Comparison of ENCODE assay signal across 16 mouse cellular contexts in genomic region chr2:134350442-134350841, GRCm38 (mm10).
DNase-seq lines count a peak whose midpoint lies in the region; ATAC-seq and TF ChIP-seq lines count a peak whose summit lies in the region.
"Had no signal": no experiment of that assay in that cellular context is flagged by ENCODE, and none has a peak within 500 bp of the region (broad histone marks: within the 10 kb centered on the region; RNA-seq: fewer than 3 reads in every experiment).

No protein-coding gene starts in this region.

- peak overlapping the region; percentile 45; the same call in 1 of the 2 replicates for H3K27ac ChIP-seq in hindbrain, embryonic 15.5 days (replicated peaks)
- H3K27ac ChIP-seq in hindbrain, embryonic 10.5 days: no peak overlapping the region
- no peak overlapping the region for H3K27ac ChIP-seq in forebrain, embryonic 14.5 days (ENCODE audit: low read depth, low read length)
- H3K27ac ChIP-seq in midbrain, embryonic 16.5 days (ENCODE audit: low read length): 0 out of 2 replicates have a peak overlapping the region, but pooled peaks have one; percentile 22
- no peak overlapping the region for H3K27ac ChIP-seq in intestine, postnatal 0 days (ENCODE audit: low read depth, low read length)
- H3K27ac ChIP-seq: heart, embryonic 10.5 days; intestine, embryonic 15.5 days; liver, embryonic 14.5 days; stomach, embryonic 15.5 days had no signal

- ATAC-seq in hindbrain, embryonic 15.5 days (ENCODE audit: low FRiP score, low read depth): peak; percentile 34; the same call in 1 of the 2 replicates
- ATAC-seq in forebrain, embryonic 14.5 days: peak; percentile 79
- peak; percentile 28; the same call in 1 of the 2 replicates for ATAC-seq in midbrain, embryonic 16.5 days
- no peak for ATAC-seq in intestine, postnatal 0 days
- ATAC-seq: intestine, embryonic 15.5 days had no signal

- DNase-seq in hindbrain, embryonic 10.5 days (ENCODE audit: low spot score): no peak
- DNase-seq in brain, embryonic 14.5 days (ENCODE audit: low read depth): peak; percentile 84
- peak; percentile 74 for DNase-seq in forebrain, embryonic 14.5 days (ENCODE audit: low spot score)
- DNase-seq in heart, postnatal 25 days (ENCODE audit: low spot score): no peak
- DNase-seq: adrenal gland, postnatal 25 days; B cell, adult 2 months; heart, postnatal 10 days; kidney, postnatal 10 days; thymus, adult 2 months had no signal

- H3K9me3 ChIP-seq in hindbrain, embryonic 15.5 days: no peaks in the 10 kb centered on the region
- H3K9me3 ChIP-seq in hindbrain, embryonic 10.5 days: no peaks in the 10 kb centered on the region
- no peaks in the 10 kb centered on the region for H3K9me3 ChIP-seq in forebrain, embryonic 14.5 days (replicated peaks; ENCODE audit: control insufficient read depth, low read length)
- H3K9me3 ChIP-seq in midbrain, embryonic 16.5 days (replicated peaks; ENCODE audit: control insufficient read depth, low read length, poor library complexity, severe bottlenecking): no peaks in the 10 kb centered on the region
- no peaks in the 10 kb centered on the region for H3K9me3 ChIP-seq in intestine, postnatal 0 days (ENCODE audit: control insufficient read depth)
- H3K9me3 ChIP-seq: heart, embryonic 10.5 days; intestine, embryonic 15.5 days; stomach, embryonic 15.5 days had no signal

- no peak overlapping the region for H3K9ac ChIP-seq in hindbrain, embryonic 15.5 days
- no peak overlapping the region for H3K9ac ChIP-seq in forebrain, embryonic 14.5 days (ENCODE audit: low read length)
- H3K9ac ChIP-seq in midbrain, embryonic 16.5 days (ENCODE audit: low read depth, low read length): no peak overlapping the region
- no peak overlapping the region for H3K9ac ChIP-seq in intestine, postnatal 0 days (ENCODE audit: low read depth, low read length)
- H3K9ac ChIP-seq: intestine, embryonic 15.5 days; liver, embryonic 14.5 days; stomach, embryonic 15.5 days had no signal

- intact Hi-C loops in heart, postnatal 25 days (cut with DNase I): no loop called here

- H3K27me3 ChIP-seq in hindbrain, embryonic 15.5 days: no peaks in the 10 kb centered on the region
- H3K27me3 ChIP-seq in hindbrain, embryonic 10.5 days (ENCODE audit: insufficient read depth, poor library complexity, severe bottlenecking): no peaks in the 10 kb centered on the region
- no peaks in the 10 kb centered on the region for H3K27me3 ChIP-seq in forebrain, embryonic 14.5 days (replicated peaks; ENCODE audit: control insufficient read depth, insufficient read depth, low read length)
- no peaks in the 10 kb centered on the region for H3K27me3 ChIP-seq in midbrain, embryonic 16.5 days (ENCODE audit: control insufficient read depth, insufficient read depth, low read depth, low read length)
- H3K27me3 ChIP-seq in intestine, postnatal 0 days (replicated peaks; ENCODE audit: control insufficient read depth, insufficient read depth, low read length): no peaks in the 10 kb centered on the region
- H3K27me3 ChIP-seq: intestine, embryonic 15.5 days; stomach, embryonic 15.5 days had no signal

- TF ChIP-seq POLR2A in brain, embryonic 14.5 days (IDR thresholded peaks at IDR 0.05; ENCODE audit: borderline replicate concordance, extremely low read depth, insufficient read depth, insufficient read length, poor library complexity, severe bottlenecking): no peak

- no peak overlapping the region for H3K4me3 ChIP-seq in hindbrain, embryonic 15.5 days
- no peak overlapping the region for H3K4me3 ChIP-seq in hindbrain, embryonic 10.5 days
- no peak overlapping the region for H3K4me3 ChIP-seq in forebrain, embryonic 14.5 days (ENCODE audit: low read depth, low read length)
- H3K4me3 ChIP-seq in midbrain, embryonic 16.5 days (ENCODE audit: low read depth, low read length): no peak overlapping the region
- no peak overlapping the region for H3K4me3 ChIP-seq in intestine, postnatal 0 days (ENCODE audit: low read depth, low read length)
- H3K4me3 ChIP-seq: heart, embryonic 10.5 days; intestine, embryonic 15.5 days; stomach, embryonic 15.5 days had no signal

- H3K4me2 ChIP-seq in hindbrain, embryonic 15.5 days: 0 out of 2 replicates have a peak overlapping the region, but pooled peaks have one; percentile 2
- no peak overlapping the region for H3K4me2 ChIP-seq in forebrain, embryonic 14.5 days (ENCODE audit: low read length)
- H3K4me2 ChIP-seq in midbrain, embryonic 16.5 days (ENCODE audit: low read length): no peak overlapping the region
- no peak overlapping the region for H3K4me2 ChIP-seq in intestine, postnatal 0 days (replicated peaks; ENCODE audit: low read depth)
- H3K4me2 ChIP-seq: intestine, embryonic 15.5 days; stomach, embryonic 15.5 days had no signal

- no peak for TF ChIP-seq CTCF in brain, embryonic 14.5 days (IDR thresholded peaks at IDR 0.05; ENCODE audit: borderline replicate concordance, extremely low read depth, insufficient read depth, insufficient read length)
- no peak for TF ChIP-seq CTCF in intestine, postnatal 0 days (IDR thresholded peaks at IDR 0.05; ENCODE audit: low read depth)

- H3K4me1 ChIP-seq in hindbrain, embryonic 15.5 days (replicated peaks): no peaks in the 10 kb centered on the region
- no peaks in the 10 kb centered on the region for H3K4me1 ChIP-seq in hindbrain, embryonic 10.5 days (replicated peaks)
- peaks cover 12% of the 10 kb centered on the region for H3K4me1 ChIP-seq in forebrain, embryonic 14.5 days (ENCODE audit: control insufficient read depth, insufficient read depth, low read length)
- H3K4me1 ChIP-seq in midbrain, embryonic 16.5 days (ENCODE audit: control insufficient read depth, insufficient read depth, low read length): peaks cover 7% of the 10 kb centered on the region
- H3K4me1 ChIP-seq in intestine, postnatal 0 days (replicated peaks; ENCODE audit: control insufficient read depth, insufficient read depth, low read length): no peaks in the 10 kb centered on the region
- H3K4me1 ChIP-seq: heart, embryonic 10.5 days; intestine, embryonic 15.5 days; stomach, embryonic 15.5 days had no signal

- H3K36me3 ChIP-seq in hindbrain, embryonic 15.5 days: no peaks in the 10 kb centered on the region
- no peaks in the 10 kb centered on the region for H3K36me3 ChIP-seq in hindbrain, embryonic 10.5 days
- H3K36me3 ChIP-seq in forebrain, embryonic 14.5 days (ENCODE audit: control insufficient read depth, insufficient read depth, low read length): no peaks in the 10 kb centered on the region
- no peaks in the 10 kb centered on the region for H3K36me3 ChIP-seq in midbrain, embryonic 16.5 days (ENCODE audit: control insufficient read depth, insufficient read depth, low read length)
- no peaks in the 10 kb centered on the region for H3K36me3 ChIP-seq in intestine, postnatal 0 days (ENCODE audit: control insufficient read depth, insufficient read depth)
- H3K36me3 ChIP-seq: heart, embryonic 10.5 days; intestine, embryonic 15.5 days; stomach, embryonic 15.5 days had no signal

- 57% methylated on average over 2 of the region's 2 CpGs for WGBS in hindbrain, embryonic 15.5 days
- 74% methylated on average over 2 of the region's 2 CpGs for WGBS in hindbrain, embryonic 10.5 days
- WGBS in forebrain, embryonic 14.5 days: 14% methylated on average over 2 of the region's 2 CpGs
- 38% methylated on average over 2 of the region's 2 CpGs for WGBS in midbrain, embryonic 16.5 days
- 69% methylated on average over 2 of the region's 2 CpGs for WGBS in intestine, postnatal 0 days

Comparison
In these comparisons a context has a peak if more than half of its experiments do, and no peak if none do; other contexts are left out.
1. H3K27ac ChIP-seq: peak in hindbrain, embryonic 15.5 days (single experiment) and midbrain, embryonic 16.5 days (single experiment); none in hindbrain, embryonic 10.5 days (single experiment), forebrain, embryonic 14.5 days (single experiment) and intestine, postnatal 0 days (single experiment).
2. DNase-seq: peak in brain, embryonic 14.5 days (single experiment) and forebrain, embryonic 14.5 days (single experiment); none in hindbrain, embryonic 10.5 days (single experiment) and heart, postnatal 25 days (single experiment).